Mouse (Mus musculus): ENCODE measurements around the gene Gm20388.
"Not testable (repeated sequence)": the region's sequence is repeated elsewhere in the genome, so short reads cannot be mapped to it uniquely, and the experiment has no call there.

GRCm38 (mm10) chr8:123520048-123520447, 3609.4 kb downstream of the Gm20388 start:
- not testable (repeated sequence) for TF ChIP-seq CTCF (IDR thresholded peaks at IDR 0.05; ENCODE audit: control insufficient read depth, insufficient read depth, low read length); POLR2A (IDR thresholded peaks at IDR 0.05; ENCODE audit: borderline replicate concordance, control insufficient read depth, low read depth, low read length)

Measured in bone marrow, adult 2 months (tissue).